Mouse (Mus musculus): ENCODE measurements around the gene Pmepa1.

The Pmepa1 gene

GRCm38 (mm10) chr2:173276859-173277258 lies 526 bp upstream of the Pmepa1 start:
- no peak for DNase-seq (ENCODE audit: extremely low read depth, low read depth)

GRCm38 (mm10) chr2:173275343-173276201 lies 761 bp downstream of the Pmepa1 start:
- DNase-seq (ENCODE audit: extremely low read depth, low read depth) = no peak

DNA sequence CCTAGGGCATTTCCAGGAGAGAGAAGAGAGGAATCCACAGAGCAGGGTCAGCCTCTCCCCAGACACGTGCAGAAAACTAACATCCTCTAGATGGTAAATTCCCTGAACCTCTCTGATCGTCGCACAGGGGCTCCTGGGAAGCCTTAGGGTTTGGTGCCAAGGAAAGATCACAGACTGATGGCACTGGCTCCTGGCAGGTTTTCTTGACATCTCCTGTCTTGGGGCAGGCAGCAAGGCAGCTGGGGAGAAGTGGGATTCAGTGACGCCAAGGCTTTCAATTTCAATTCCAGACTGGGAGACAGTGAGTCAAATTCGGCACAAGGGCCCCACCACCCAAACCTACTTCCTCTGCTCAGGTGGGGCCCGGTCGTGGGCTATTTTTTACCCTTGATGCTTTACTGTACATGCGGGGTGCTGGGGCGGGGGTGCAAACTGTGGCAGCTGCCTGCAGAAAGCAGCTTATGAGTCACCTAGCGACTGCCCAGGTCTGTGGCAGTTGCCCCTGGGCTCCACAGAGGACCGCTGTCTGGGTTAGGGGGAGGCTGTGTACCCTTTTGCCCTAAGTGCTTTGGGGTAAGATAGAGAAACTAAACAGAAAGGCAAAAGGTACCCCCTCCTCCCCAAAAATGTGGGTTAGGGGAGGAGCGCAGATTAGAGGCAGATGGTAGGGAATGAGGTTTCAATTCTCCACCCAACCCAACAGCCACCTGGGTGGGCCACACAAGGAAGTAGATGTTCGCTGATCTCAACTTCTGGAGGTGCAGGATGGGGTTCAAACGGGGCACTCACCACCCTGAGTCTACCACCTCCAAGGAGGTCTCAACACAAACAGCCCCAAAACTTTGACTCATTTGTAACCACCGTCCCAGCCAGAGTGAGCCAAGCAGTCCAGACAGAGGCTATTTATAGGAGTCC lies 1.6 kb downstream of the Pmepa1 start:
- DNase-seq (ENCODE audit: extremely low read depth, low read depth) = no peak

DNA sequence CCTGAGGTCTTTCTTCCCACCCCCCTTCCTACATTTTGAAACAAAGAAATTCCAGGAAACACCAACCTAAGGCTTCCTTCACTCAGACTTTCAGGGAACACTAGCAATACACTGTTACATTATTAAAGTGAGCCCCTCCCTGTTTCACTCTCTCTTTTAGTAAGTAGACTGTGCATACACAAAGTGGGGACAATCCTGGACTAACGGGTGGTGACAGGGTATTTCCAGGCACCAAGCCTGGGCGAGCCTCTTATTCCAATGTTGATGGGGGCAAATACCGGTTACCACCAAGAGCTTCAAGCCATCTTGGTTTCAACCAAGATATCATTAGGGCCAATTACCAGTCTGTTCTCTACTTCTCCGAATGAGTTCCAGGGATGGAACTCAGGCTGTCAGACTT lies 2.4 kb downstream of the Pmepa1 start:
- DNase-seq (ENCODE audit: extremely low read depth, low read depth) = no peak

DNA sequence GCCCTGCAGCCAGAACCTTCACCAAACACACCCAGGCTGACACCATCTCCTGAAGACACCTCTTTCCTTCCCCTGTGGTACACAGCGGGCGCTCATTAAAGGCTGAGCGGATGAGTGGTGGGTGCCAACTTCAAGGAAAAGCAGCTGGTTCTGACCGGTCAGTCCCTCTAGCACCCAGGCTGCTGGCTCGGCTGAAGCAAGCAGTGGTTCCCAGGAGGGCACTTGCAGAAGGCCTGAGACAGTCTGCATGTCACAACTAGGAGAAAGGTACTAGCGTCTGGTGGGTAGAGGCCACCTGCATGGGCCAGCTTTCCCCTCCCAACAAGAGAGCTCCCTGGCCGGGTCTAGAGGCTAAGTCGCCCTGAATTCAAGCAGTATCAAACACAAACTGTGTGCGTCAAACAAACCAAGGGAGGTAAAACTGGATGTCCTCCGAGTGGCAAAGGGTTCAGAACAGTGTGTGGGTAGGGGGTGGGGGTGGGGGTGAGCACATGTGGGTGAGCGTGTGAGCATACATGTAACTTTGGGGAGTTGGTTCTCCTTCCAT lies 3.9 kb downstream of the Pmepa1 start:
- no peak for DNase-seq (ENCODE audit: extremely low read depth, low read depth)

DNA sequence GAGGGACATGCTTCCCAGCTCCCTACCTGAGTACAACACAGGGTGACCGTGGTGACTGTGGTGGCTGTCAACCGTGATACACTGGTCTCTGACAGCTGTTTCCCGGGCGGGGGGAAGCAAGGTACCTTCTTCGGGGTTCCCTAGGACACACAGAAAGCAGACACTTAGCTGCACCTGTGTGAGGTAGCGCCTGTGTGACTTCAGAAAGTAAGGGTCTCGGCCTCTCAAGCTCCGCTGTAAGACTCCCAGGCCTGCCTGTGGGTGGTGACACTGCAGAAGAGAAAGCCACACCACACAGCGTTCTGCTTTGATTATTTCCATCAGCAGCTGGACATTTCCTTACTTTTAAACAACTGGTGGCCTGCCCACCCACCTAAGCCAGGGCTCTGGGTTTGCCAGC lies 4.8 kb downstream of the Pmepa1 start:
- DNase-seq (ENCODE audit: extremely low read depth, low read depth) = no peak

- DNase-seq (ENCODE audit: extremely low read depth, low read depth) = no peak
Observed at GRCm38 (mm10) chr2:173270601-173271248, 5.6 kb downstream of the Pmepa1 start.

- DNase-seq (ENCODE audit: extremely low read depth, low read depth) = no peak
Observed at GRCm38 (mm10) chr2:173270196-173270595, 6.1 kb downstream of the Pmepa1 start.

GRCm38 (mm10) chr2:173267562-173267961 lies 8.8 kb downstream of the Pmepa1 start:
- no peak for DNase-seq (ENCODE audit: extremely low read depth, low read depth)

DNA sequence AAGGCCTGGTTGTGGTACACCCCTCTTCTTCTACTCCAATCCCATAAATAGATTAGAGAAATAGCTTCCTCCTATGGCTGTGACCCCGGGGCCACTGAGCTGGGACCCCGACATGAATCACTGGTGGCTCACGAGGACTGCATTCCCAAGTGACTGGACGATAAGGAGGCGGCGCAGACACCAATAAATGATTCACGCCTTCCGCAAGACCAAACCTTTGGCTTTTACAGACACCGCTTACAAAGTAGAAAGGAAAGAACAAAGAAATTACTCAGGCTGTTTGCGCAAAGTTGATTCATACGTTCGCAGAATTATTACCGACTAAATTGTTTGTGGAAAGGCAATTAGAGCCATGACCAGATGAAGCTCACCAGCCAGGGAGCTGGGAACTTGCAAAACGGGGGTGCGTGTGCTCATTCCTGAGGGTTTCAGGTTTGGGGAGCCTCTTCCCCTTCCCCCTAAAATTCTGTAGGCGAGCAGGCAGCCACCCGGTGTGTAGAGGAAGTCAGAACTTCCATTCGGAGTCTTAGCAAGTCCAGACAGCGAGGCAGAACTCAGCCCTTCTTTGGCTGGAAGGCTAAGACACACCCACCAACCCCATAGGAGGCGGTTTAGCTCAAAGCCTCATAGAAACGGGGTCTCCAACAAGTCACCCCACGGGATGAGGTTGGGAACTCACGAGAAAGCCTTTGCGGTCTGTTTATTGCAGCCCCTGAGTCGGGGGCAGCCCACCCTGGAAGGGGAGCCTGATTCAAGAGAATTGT lies 9.8 kb downstream of the Pmepa1 start:
- no peak for DNase-seq (ENCODE audit: extremely low read depth, low read depth)

- DNase-seq (ENCODE audit: extremely low read depth, low read depth) = no peak
Observed at GRCm38 (mm10) chr2:173265468-173266265, 10.7 kb downstream of the Pmepa1 start.

GRCm38 (mm10) chr2:173264467-173265128 lies 11.7 kb downstream of the Pmepa1 start:
- DNase-seq (ENCODE audit: extremely low read depth, low read depth) = no peak

DNA sequence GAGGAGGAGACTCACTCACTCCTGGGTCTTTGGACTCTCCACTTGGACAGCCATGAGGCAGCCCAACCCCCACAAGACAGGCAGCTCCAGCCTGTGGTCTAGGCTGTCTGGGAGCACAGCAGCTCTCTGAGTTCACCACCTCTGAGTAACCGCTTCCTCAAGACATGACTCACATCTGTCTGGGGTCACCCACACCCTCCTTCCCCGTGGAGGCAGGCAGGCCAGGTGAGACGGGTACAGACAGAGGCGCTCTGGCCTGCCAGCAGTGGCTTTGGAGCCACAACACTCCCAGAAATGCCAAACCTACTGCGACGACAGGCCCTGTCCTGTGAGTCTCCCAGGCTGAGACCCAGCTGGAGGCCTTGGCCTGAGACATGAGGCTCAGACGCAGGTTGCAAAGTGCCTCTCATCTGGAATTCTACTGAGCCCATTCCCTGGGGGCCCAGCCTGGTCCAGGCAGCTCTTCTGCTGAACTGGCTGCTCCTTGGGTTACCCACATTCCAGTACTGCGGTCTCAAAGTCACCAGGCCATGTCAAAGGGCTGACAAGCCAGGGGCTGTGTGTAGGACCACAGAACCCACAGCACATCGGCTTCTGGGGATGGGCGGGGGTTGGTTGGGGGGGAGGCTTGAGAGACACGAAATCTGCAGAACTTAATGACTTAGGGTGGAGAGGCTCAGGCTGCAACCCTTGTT lies 12.6 kb downstream of the Pmepa1 start:
- no peak for DNase-seq (ENCODE audit: extremely low read depth, low read depth)

DNA sequence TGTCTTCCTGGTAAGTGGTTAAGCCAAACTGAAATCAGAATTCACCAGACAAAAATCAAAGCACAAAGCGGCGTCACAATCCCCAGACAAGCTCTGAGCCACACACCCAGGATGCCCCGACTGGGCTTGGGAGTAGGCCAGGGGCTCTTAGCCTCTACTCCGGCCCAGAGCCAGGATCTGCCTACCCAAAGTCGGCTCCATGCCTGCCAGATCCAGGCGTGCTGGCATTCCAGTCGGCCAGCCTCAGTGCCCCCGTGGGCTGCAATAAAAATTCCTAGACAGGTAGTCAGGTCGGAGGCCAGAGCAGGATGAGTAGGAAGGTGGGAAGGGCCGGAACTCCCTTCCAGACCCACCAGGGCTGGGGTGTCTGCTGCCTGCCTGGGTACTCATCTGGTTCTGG lies 14.8 kb downstream of the Pmepa1 start:
- no peak for DNase-seq (ENCODE audit: extremely low read depth, low read depth)

DNA sequence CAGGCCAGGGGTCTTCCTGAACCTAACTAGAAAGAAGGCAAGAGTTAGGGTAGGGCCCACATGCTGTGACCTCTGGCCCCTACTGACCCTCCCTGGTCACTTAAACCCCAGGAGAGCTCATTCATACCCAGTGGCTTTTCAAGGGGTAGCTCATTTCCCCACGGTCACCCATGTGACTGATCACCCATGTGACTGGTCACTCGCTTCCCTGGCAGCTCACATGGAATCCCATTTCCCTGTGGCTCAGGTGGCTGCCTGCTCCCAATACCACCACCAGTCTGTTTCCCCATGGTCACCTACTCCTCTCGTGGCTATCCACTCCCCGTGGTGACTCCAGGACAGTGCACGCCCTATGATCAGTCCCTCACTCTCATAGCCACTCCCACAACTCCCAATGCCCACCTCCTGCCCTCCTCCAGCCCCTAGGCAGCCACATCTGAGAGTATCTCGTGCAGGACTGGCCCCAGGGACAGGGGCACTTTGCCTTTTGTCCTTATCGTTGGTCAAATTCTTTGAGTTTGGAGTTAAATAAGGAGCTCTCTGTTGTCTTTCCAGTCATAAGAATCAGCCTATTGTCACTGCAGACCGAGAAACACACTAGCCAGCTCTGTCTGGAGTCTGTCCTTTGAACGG lies 17.8 kb downstream of the Pmepa1 start:
- no peak for DNase-seq (ENCODE audit: extremely low read depth, low read depth)

GRCm38 (mm10) chr2:173257610-173258009 lies 18.7 kb downstream of the Pmepa1 start:
- DNase-seq (ENCODE audit: extremely low read depth, low read depth) = no peak

- DNase-seq (ENCODE audit: extremely low read depth, low read depth) = no peak
Observed at GRCm38 (mm10) chr2:173256552-173256949, 19.8 kb downstream of the Pmepa1 start.

- DNase-seq (ENCODE audit: extremely low read depth, low read depth) = no peak
Observed at GRCm38 (mm10) chr2:173255810-173256551, 20.4 kb downstream of the Pmepa1 start.

All from MEL-GATA-1-ER (cell line).